Mouse (Mus musculus): Measurements from ENCODE around the gene Dnttip1. TPM values are rescaled to one million over a fixed set of nuclear protein-coding genes. Genes with fewer than 3 reads are reported as not detected.

Dnttip1 gene
- total and polyA plus RNA-seq, 3 experiments: 14.0 to 29.7 (median 17.6) TPM

DNA sequence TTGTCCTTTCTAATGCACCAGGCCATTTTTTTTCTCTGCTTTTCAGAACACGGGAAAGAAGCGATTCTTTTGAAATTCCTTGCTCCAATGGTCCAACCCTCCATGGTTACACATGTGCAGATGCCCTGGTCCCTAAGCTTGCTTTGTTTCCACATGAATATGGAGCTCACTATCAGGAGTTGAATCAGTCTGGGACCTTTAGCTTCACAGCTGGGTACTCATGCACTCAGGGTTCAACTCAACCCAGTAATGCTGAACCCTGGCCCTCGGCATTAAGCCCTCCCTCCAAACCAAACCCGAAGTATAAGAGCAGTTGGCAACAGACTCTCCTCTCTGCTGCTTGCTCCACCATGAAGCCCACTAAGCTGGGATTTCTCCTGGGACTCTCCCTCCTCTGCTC, 47.6 kb upstream of the Dnttip1 start, which contains the start of gene Spint4:
Spint4 (plus strand) TSS at position 301 of the 400 bp plus-strand sequence.
- TF ChIP-seq RAD21 (IDR thresholded peaks at IDR 0.05; ENCODE audit: low read depth, low read length): no peak
- no peak for TF ChIP-seq EP300 (IDR thresholded peaks at IDR 0.05; ENCODE audit: low read length)
- TF ChIP-seq USF1 (IDR thresholded peaks at IDR 0.05; ENCODE audit: low read depth, low read length): no peak
- no peak for TF ChIP-seq BHLHE40 (IDR thresholded peaks at IDR 0.05; ENCODE audit: low read depth, low read length)
- no peak for TF ChIP-seq ZKSCAN1 (IDR thresholded peaks at IDR 0.05; ENCODE audit: borderline replicate concordance, low read depth, low read length)
- no peak for TF ChIP-seq CTCF (conservative IDR thresholded peaks at IDR 0.05 in 1 of 2, IDR thresholded peaks at IDR 0.05 in 1 of 2; ENCODE audit: low read depth in 2 of 2, low read length in 2 of 2)
- TF ChIP-seq ZMIZ1 (IDR thresholded peaks at IDR 0.05; ENCODE audit: low read depth, low read length): no peak
- TF ChIP-seq E2F4 (IDR thresholded peaks at IDR 0.05; ENCODE audit: insufficient replicate concordance, low read depth, low read length): no peak
- TF ChIP-seq TBP (conservative IDR thresholded peaks at IDR 0.05; ENCODE audit: low read depth, low read length): no peak
- TF ChIP-seq MXI1 (IDR thresholded peaks at IDR 0.05; ENCODE audit: low read depth, low read length): no peak
- no peak for TF ChIP-seq MEF2A (IDR thresholded peaks at IDR 0.05; ENCODE audit: borderline replicate concordance, low read depth, low read length)
- no peak for TF ChIP-seq KAT2A (IDR thresholded peaks at IDR 0.05; ENCODE audit: insufficient replicate concordance, low read length)
- no peak within 1 kb of the TSS for H3K4me2 ChIP-seq (ENCODE audit: insufficient read depth, low read depth, poor library complexity, severe bottlenecking)
- dilution Hi-C loops (cut with MboI; ENCODE audit: extremely low pct_ligation_motif_present, extremely low pct_unique_long_range_greater_than_20kb, low sequenced_read_pairs): no loop called here

GRCm38 (mm10) chr2:164700959-164701358, 44.8 kb upstream of the Dnttip1 start:
- no peak for DNase-seq (ENCODE audit: extremely low read depth)
- Histone ChIP-seq H3K27ac (ENCODE audit: insufficient read depth, low read depth) (no peak overlapping the region), H3K9me3 (replicated peaks; ENCODE audit: low read length) (peaks cover 8% of the 10 kb centered on the region), H3K9ac (ENCODE audit: insufficient read depth, low read depth) (no peak overlapping the region), H3K4me3 (replicated peaks in 1 of 3; ENCODE audit: low read depth in 2 of 3, low read length in 2 of 3, poor library complexity in 1 of 3) (no peak overlapping the region), H3K4me1 (ENCODE audit: control insufficient read depth in 1 of 2, insufficient read depth in 2 of 2) (0 out of 4 replicates have a peak, but pooled peaks cover 0 to 2% of the 10 kb centered on the region in 2 experiments), H3K4me2 (ENCODE audit: insufficient read depth, low read depth, poor library complexity, severe bottlenecking) (no peak overlapping the region), H3K27me3 (replicated peaks) (peaks cover 79% of the 10 kb centered on the region), H3K79me2 (replicated peaks; ENCODE audit: control insufficient read depth, extremely low read depth, insufficient read depth, poor library complexity, severe bottlenecking) (no peaks in the 10 kb centered on the region), H3K36me3 (replicated peaks in 1 of 2; ENCODE audit: control insufficient read depth in 1 of 2, insufficient read depth in 1 of 2, low read length in 1 of 2) (no peaks in the 10 kb centered on the region)
- dilution Hi-C loops (cut with MboI; ENCODE audit: extremely low pct_ligation_motif_present, extremely low pct_unique_long_range_greater_than_20kb, low sequenced_read_pairs): no loop called here
- no peak for TF ChIP-seq HCFC1 (IDR thresholded peaks at IDR 0.05; ENCODE audit: low read depth, low read length)
- no peak for TF ChIP-seq UBTF (IDR thresholded peaks at IDR 0.05; ENCODE audit: low read depth, low read length)
- no peak for TF ChIP-seq BHLHE40 (IDR thresholded peaks at IDR 0.05; ENCODE audit: low read depth, low read length)
- TF ChIP-seq ZKSCAN1 (IDR thresholded peaks at IDR 0.05; ENCODE audit: borderline replicate concordance, low read depth, low read length): no peak
- no peak for TF ChIP-seq MAX (IDR thresholded peaks at IDR 0.05; ENCODE audit: low read length)
- no peak for TF ChIP-seq ZNF384 (IDR thresholded peaks at IDR 0.05; ENCODE audit: low read depth, low read length)
- no peak for TF ChIP-seq JUND (conservative IDR thresholded peaks at IDR 0.05; ENCODE audit: low read depth, low read length)
- TF ChIP-seq MAFK (IDR thresholded peaks at IDR 0.05; ENCODE audit: insufficient replicate concordance, low read length): no peak
- TF ChIP-seq EP300 (IDR thresholded peaks at IDR 0.05; ENCODE audit: low read length): no peak
- no peak for TF ChIP-seq E2F4 (IDR thresholded peaks at IDR 0.05; ENCODE audit: insufficient replicate concordance, low read depth, low read length)
- no peak for TF ChIP-seq ZMIZ1 (IDR thresholded peaks at IDR 0.05; ENCODE audit: low read depth, low read length)
- TF ChIP-seq USF1 (IDR thresholded peaks at IDR 0.05; ENCODE audit: low read depth, low read length): no peak
- TF ChIP-seq MXI1 (IDR thresholded peaks at IDR 0.05; ENCODE audit: low read depth, low read length): no peak
- no peak for TF ChIP-seq ZC3H11A (IDR thresholded peaks at IDR 0.05; ENCODE audit: low read depth, low read length)
- TF ChIP-seq JUN (IDR thresholded peaks at IDR 0.05; ENCODE audit: insufficient read depth, low read depth, low read length): no peak
- in situ Hi-C loops (cut with MboI; ENCODE audit: low pct_ligation_motif_present, low pct_unique_long_range_greater_than_20kb, low sequenced_read_pairs): no loop called here

More for the DNA sequence above, 47.6 kb upstream of the Dnttip1 start, which contains the start of gene Spint4:
- Histone ChIP-seq H3K36me3 (replicated peaks in 1 of 2; ENCODE audit: control insufficient read depth in 1 of 2, insufficient read depth in 1 of 2, low read length in 1 of 2) (no peaks in the 10 kb centered on the region), H3K27ac (ENCODE audit: insufficient read depth, low read depth) (no peak within 1 kb of the TSS), H3K79me2 (replicated peaks; ENCODE audit: control insufficient read depth, extremely low read depth, insufficient read depth, poor library complexity, severe bottlenecking) (no peaks in the 10 kb centered on the region), H3K4me3 (replicated peaks in 1 of 3; ENCODE audit: low read depth in 2 of 3, low read length in 2 of 3, poor library complexity in 1 of 3) (no peak within 1 kb of the TSS), H3K9me3 (replicated peaks; ENCODE audit: low read length) (no peaks in the 10 kb centered on the region), H3K27me3 (replicated peaks) (peaks cover 85% of the 10 kb centered on the region), H3K4me1 (ENCODE audit: control insufficient read depth in 1 of 2, insufficient read depth in 2 of 2) (0 out of 4 replicates have a peak, but pooled peaks cover 0 to 2% of the 10 kb centered on the region in 2 experiments), H3K9ac (ENCODE audit: insufficient read depth, low read depth) (no peak within 1 kb of the TSS)
- in situ Hi-C loops (cut with MboI; ENCODE audit: low pct_ligation_motif_present, low pct_unique_long_range_greater_than_20kb, low sequenced_read_pairs): no loop called here
- no peak for DNase-seq (ENCODE audit: extremely low read depth)
